8 mouse cellular contexts compared by ENCODE assay signal in genomic region chr2:72235361-72235901, GRCm38 (mm10). TPM values are rescaled to one million over a fixed set of nuclear protein-coding genes. Genes with fewer than 3 reads are reported as not detected.
DNase-seq lines count a peak whose midpoint lies in the region; ATAC-seq and TF ChIP-seq lines count a peak whose summit lies in the region.

No protein-coding gene starts in this region.

- H3K9me3 ChIP-seq in limb, embryonic 13.5 days = no peaks in the 10 kb centered on the region

- intact Hi-C loops in gastrocnemius, adult 2 months (cut with DNase I) = loop anchor here (1.0 to 2.0 kb wide), 3 partner anchors 51 to 163 kb away; no protein-coding TSS in a partner anchor

- WGBS in limb, embryonic 13.5 days = 40% methylated on average over 12 of the region's 12 CpGs

- peak overlapping the region; percentile 96 for H3K27ac ChIP-seq in gastrocnemius, adult 2 months
- peak overlapping the region; percentile 73 for H3K27ac ChIP-seq in limb, embryonic 13.5 days

- peak overlapping the region; percentile 61 for H3K4me3 ChIP-seq in gastrocnemius, adult 2 months
- H3K4me3 ChIP-seq in limb, embryonic 13.5 days = no peak overlapping the region

- H3K9ac ChIP-seq in limb, embryonic 13.5 days = peak overlapping the region; percentile 36; the same call in 1 of the 2 replicates

- H3K4me1 ChIP-seq in limb, embryonic 13.5 days = peaks cover 43% of the 10 kb centered on the region

- no peak for TF ChIP-seq CTCF in gastrocnemius, adult 2 months (IDR thresholded peaks at IDR 0.05)

- peaks cover 9% of the 10 kb centered on the region; the same call in 1 of the 2 replicates for H3K27me3 ChIP-seq in limb, embryonic 13.5 days

- ATAC-seq in limb, embryonic 13.5 days (ENCODE audit: low FRiP score, low read depth) = peak; percentile 53
- no peak for ATAC-seq in monocyte, adult 5-6 weeks (replicated peaks; ENCODE audit: insufficient number of reproducible peaks, low FRiP score, low TSS enrichment, poor library complexity, severe bottlenecking)

- peak overlapping the region; percentile 14; the same call in 1 of the 2 replicates for H3K4me2 ChIP-seq in limb, embryonic 13.5 days (replicated peaks)

- no peaks in the 10 kb centered on the region for H3K36me3 ChIP-seq in limb, embryonic 13.5 days

- peak; percentile 62 for DNase-seq in gastrocnemius, adult 2 months
- no peak for DNase-seq in gastrocnemius, postnatal 4 days (ENCODE audit: low spot score in 2 of 2)
- peak; percentile 47 for DNase-seq in brain, adult 2 months (ENCODE audit: low read depth, low spot score)
- DNase-seq in gastrocnemius, postnatal 10 days = peak; percentile 27
- no peak for DNase-seq in thymus, postnatal 25 days
- DNase-seq in adrenal gland, adult 2 months = no peak

RNA-seq across cellular contexts. Expression of gene Map3k20, which starts 50.0 kb away (rescaled TPM):
- 100 to 1,000 TPM; 338 to 407 TPM for total RNA-seq in gastrocnemius, adult 2 months (2021)
- 100 to 1,000 TPM; 202 to 229 TPM for total RNA-seq in gastrocnemius, postnatal 4 days (2021)
- total RNA-seq in gastrocnemius, postnatal 10 days (2021) = 100 to 1,000 TPM; 255 to 272 TPM
- polyA plus RNA-seq in limb, embryonic 13.5 days (2015; fragmentation: Nextera tagmentation; extraction: Ambion mirVana) = 11.8 and 15.5 TPM in 2 replicates
- 10.5 to 11.9 TPM (median 11.2 TPM) in 3 replicates for total RNA-seq in monocyte, adult 5-6 weeks (2017)
- total RNA-seq in adrenal gland, adult 2 months (2021) = 10 to 100 TPM; 25.8 to 27.3 TPM
- polyA plus RNA-seq in adrenal gland, adult 2 months (2012; rRNA removed) = 3.3 and 5.1 TPM in 2 replicates

Comparison
In these comparisons a context has a peak if more than half of its experiments do, and no peak if none do; other contexts are left out.
1. DNase-seq: peak in gastrocnemius, adult 2 months (single experiment), brain, adult 2 months (single experiment) and gastrocnemius, postnatal 10 days (single experiment); none in gastrocnemius, postnatal 4 days (0 of 2), thymus, postnatal 25 days (single experiment) and adrenal gland, adult 2 months (single experiment).
2. RNA of gene Map3k20, which starts 50.0 kb away (total RNA-seq): 338 to 407 TPM in gastrocnemius, adult 2 months, 255 to 272 TPM in gastrocnemius, postnatal 10 days and 202 to 229 TPM in gastrocnemius, postnatal 4 days; 25.8 to 27.3 TPM in adrenal gland, adult 2 months and 10.5 to 11.9 TPM in monocyte, adult 5-6 weeks; every median in the first group is over 4 times any median in the second.